Mouse (Mus musculus) neutrophil, adult 65 days (primary cell): ENCODE results near the gene Gc. TPM values are rescaled to one million over a fixed set of nuclear protein-coding genes. Genes with fewer than 3 reads are reported as not detected.

Experiments used
- total RNA-seq: library from RNA; stranded (reverse); gene quantifications from 2 replicates; pipeline ENCODE4 v1.2.4, GENCODE M21; 2023

The Gc gene
- not detected in 2 replicates for total RNA-seq

DNA sequence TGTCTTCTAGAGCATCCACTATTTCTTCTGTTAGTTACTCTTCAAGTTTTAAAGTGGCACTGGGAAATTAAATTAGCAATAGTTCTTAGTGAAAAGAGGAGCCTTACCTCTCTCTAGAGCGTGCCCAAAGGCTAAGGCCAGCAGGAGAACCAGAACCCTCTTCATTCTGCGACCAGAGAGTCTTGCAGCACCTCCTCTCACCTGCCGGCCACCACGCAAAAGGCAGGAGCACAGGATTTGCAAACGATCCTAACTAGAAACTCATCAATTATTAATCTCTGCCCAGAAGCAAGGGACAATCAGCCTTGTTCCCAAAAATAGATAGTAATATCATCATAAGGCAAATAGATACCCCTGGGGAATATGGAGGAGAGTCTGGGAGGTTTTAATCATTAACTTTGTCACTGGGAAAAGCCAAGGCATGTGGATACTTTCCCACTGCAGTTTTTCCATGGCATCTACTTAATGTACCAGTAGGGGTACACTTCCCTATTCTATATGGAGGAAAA, at the start of gene Gc:
Gene Gc, minus strand, starts transcription at position 345 of the 509 bp plus-strand sequence.

Other genes starting within 250 kb of the Gc start
- gene Npffr2, start 69.5 kb upstream of the Gc start, total RNA-seq: not detected in 2 replicates